Mouse (Mus musculus) embryonic stem cell, embryonic (primary cell): ENCODE data around the gene Oard1.

Experiments
- CTCF ChIA-PET, 4 experiments: fragments of 300-600 bp in 2 of 4; fragments of 350-600 bp in 2 of 4; sonication (Branson Sonifier 250); formaldehyde crosslinking; loops; one replicate each; lab custom pipeline; 2022; ENCODE audit warnings: inconsistent platforms in 2 of 4; lab: Charles Lee
- POLR2A ChIA-PET, 4 experiments: fragments of 300-600 bp in 2 of 4; fragments of 350-600 bp in 2 of 4; sonication (Branson Sonifier 250); formaldehyde crosslinking; loops; one replicate each; lab custom pipeline; 2022; ENCODE audit warnings: antibody characterized with exemption in 4 of 4, inconsistent platforms in 1 of 4; lab: Charles Lee

The Oard1 gene

DNA sequence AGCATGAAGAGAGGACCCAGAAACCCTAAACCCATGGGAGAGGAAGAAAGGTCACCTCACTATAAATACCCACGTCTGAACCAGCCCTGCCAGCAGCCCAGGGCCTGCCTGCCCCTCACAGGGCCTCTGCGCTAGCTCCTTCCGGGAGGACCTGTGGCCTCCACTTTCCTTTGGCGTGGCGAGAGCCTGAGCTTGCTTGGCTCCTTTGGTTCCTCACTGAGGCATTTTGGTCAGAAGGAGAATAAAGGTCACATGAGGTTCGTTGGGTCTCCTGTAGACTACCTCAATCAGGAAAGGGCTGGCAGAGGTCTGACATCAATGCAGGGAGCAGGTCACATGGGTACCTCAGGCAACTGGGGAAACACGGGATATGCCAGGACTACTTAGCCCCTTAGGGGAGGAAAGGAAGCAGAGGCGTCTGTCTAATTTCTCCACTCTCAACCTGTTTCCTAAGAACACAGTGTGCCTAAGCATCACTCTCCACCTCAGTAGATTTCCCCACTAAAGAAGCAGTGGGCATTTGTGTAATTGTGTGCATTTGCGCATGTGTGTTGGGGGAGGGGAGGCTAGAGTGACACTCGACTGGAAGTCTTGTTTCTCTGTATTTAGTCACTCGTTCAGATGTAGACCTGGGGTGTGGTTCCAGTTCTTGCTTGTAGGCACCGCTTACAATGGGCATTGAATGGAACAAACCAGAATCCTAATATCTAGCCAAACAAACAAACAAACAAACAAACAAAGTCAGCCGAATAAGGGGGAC, 17.4 kb downstream of the Oard1 start:
- ChIA-PET CTCF (interaction anchor here in 1 of 4 experiments (1.1 to 2.1 kb wide), 2 partner anchors 9 to 40 kb away, joined by 3 to 9 read pairs; no protein-coding TSS in a partner anchor), POLR2A (interaction anchor here (0.5 to 6.1 kb wide), 18 partner anchors 9 to 395 kb away, joined by 3 to 45 read pairs (median 3); partner anchors contain the start of genes Nfya (in 3 of the 4) and Oard1 (in 3 of the 4))

DNA sequence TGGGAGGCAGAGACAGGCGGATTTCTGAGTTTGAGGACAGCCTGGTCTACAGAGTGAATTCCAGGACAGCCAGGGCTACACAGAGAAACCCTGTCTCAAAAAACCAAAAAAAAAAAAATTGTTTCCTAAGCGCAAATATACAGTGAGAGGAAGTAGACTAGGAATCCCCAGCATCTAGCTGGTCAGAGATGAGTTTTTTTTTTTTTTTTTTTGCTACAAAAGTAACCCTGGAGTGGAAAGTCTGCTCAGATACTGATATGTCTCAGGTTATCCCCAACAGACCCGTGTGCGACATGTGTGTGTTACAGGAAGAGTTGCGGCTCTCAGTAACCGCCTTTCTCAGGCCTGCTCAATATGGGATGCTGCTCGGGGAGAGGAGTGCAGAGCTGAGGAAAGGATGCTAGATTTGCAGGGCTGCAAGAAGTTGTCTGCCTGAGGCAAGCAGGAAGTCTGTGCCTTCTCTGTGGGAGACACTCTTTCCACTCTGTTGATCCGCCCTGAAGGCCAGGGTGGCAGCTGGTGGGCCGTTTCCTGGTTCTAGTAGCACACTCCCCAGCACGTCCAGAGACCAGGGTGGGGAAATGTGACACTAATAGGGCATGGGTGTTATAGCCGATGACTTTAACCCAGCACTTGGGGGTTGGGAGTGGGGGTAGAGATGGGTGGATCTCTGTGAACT, 18.2 kb downstream of the Oard1 start:
- CTCF ChIA-PET, result interaction anchor here in 2 of 4 experiments (0.6 to 1.0 kb wide), 4 partner anchors 16 to 1471 kb away, joined by 3 to 11 read pairs (median 3); no protein-coding TSS in a partner anchor

GRCm38 (mm10) chr17:48430394-48430793, 20.6 kb downstream of the Oard1 start:
- ChIA-PET POLR2A (interaction anchor here in 3 of 4 experiments (0.7 to 2.4 kb wide), 8 partner anchors 9 to 537 kb away, joined by 3 to 9 read pairs (median 4); partner anchors contain the start of gene Tspo2 (in 1 of the 3)), CTCF (interaction anchor here in 1 of 4 experiments (0.6 kb wide), 1 partner anchor 526 kb away, joined by 5 read pairs; no protein-coding TSS in a partner anchor)

More for the DNA sequence above, 18.2 kb downstream of the Oard1 start:
- POLR2A ChIA-PET, result interaction anchor here in 3 of 4 experiments (0.6 to 3.8 kb wide), 13 partner anchors 9 to 188 kb away, joined by 3 to 22 read pairs (median 4); partner anchors contain the start of genes Nfya (in 2 of the 3), Oard1 (in 2 of the 3), Tspo2 (in 1 of the 3) and Unc5cl (in 1 of the 3)

GRCm38 (mm10) chr17:48431054-48431453, 21.2 kb downstream of the Oard1 start:
- ChIA-PET POLR2A (interaction anchor here in 3 of 4 experiments (0.9 to 2.4 kb wide), 7 partner anchors 9 to 537 kb away, joined by 4 to 9 read pairs (median 5); partner anchors contain the start of gene Tspo2 (in 1 of the 3)), CTCF (interaction anchor here in 1 of 4 experiments (4.4 kb wide), 1 partner anchor 37 kb away, joined by 10 read pairs; no protein-coding TSS in a partner anchor)

GRCm38 (mm10) chr17:48432158-48432980, 22.6 kb downstream of the Oard1 start, which contains the start of gene Apobec2:
TSS of gene Apobec2 (minus strand) at chr17:48432930.
- CTCF ChIA-PET, result interaction anchor here in 3 of 4 experiments (0.6 to 4.4 kb wide), 6 partner anchors 21 to 1765 kb away, joined by 3 to 10 read pairs (median 4); partner anchors contain the start of gene Unc5cl (in 1 of the 3)
- POLR2A ChIA-PET, result interaction anchor here in 3 of 4 experiments (0.6 to 4.1 kb wide), 17 partner anchors 9 to 1540 kb away, joined by 3 to 26 read pairs (median 4); partner anchors contain the start of genes Nfya (in 1 of the 3) and Oard1 (in 1 of the 3)

DNA sequence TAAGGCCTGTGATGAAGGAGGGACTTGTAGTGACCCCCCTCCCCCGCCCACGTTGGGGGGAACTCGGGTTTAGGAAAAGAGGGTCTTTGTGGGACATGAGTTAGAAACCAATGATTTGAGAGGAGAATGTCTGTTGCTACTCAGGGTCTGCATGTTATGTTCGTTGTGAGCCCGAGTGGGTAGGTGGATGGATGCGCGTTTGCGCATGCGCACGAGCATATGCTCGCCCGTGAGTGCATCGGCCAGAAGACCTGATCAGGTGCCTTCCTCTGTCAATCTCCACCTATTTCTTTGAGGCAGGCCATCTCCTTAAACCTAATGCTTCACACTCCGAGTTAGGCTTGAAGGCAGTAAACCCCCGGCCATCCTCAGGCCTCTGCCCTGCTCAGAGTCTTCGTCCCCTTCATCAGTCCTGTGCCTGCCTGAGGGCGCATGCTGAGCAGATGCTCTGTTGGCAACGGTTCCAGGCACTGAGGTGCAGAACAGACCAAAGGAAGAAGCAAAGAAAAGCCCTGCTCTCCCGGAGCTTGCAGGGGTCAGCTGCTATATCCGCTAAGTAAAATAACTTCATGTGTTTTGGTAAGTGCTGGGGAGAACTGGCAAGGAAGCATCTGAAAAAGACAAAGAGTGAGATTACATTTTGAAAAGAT, 23.3 kb downstream of the Oard1 start:
- ChIA-PET CTCF (interaction anchor here in 3 of 4 experiments (0.6 to 4.4 kb wide), 13 partner anchors 12 to 1766 kb away, joined by 3 to 24 read pairs (median 5); partner anchors contain the start of genes Nfya (in 1 of the 3), Oard1 (in 1 of the 3), Tspo2 (in 1 of the 3) and Unc5cl (in 1 of the 3)), POLR2A (interaction anchor here in 3 of 4 experiments (0.6 to 4.1 kb wide), 18 partner anchors 8 to 1541 kb away, joined by 3 to 26 read pairs (median 4); partner anchors contain the start of genes Nfya (in 1 of the 3), Oard1 (in 1 of the 3) and Tspo2 (in 1 of the 3))

DNA sequence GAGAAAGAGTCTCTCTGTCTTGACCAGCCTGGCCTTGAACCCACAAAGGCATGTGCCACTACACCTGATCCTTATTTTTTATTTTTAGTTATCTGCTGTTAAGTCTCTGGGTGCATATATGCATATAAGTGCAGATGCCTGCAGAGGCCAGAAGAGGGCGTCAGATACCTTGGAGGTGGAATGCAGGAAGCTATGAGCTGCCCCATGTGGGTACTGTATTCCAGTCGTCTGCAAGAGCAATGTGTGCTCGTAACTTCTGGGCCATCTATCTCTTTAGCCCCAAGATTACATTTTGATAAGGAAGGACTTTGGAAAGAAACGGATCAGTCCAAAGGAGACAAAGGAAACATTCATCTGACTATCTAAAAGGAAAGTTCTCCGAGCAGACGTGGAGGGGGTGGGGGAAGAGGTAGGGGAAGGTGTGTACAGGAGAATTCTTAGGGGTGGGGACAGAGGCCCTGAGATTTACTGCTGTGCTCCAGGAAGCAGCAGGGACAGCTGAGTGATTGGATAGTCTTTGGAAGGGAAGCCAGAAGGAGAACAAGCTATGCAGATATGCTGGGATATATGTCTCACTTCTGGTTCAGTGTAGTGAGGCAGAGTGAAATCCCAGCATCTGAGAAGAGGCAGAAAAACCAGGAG, 24.0 kb downstream of the Oard1 start:
- POLR2A ChIA-PET, result interaction anchor here in 2 of 4 experiments (0.6 to 4.1 kb wide), 16 partner anchors 10 to 678 kb away, joined by 3 to 26 read pairs (median 6); partner anchors contain the start of genes Nfya (in 2 of the 2), Oard1 (in 2 of the 2), Tspo2 (in 2 of the 2) and Unc5cl (in 1 of the 2)
- CTCF ChIA-PET, result interaction anchor here in 3 of 4 experiments (0.6 to 4.4 kb wide), 17 partner anchors 9 to 498 kb away, joined by 3 to 24 read pairs (median 5); partner anchors contain the start of genes Lrfn2 (in 1 of the 3), Nfya (in 1 of the 3), Oard1 (in 1 of the 3) and Tspo2 (in 1 of the 3)

- ChIA-PET POLR2A (interaction anchor here in 3 of 4 experiments (0.7 to 4.1 kb wide), 17 partner anchors 9 to 56 kb away, joined by 3 to 26 read pairs (median 6); partner anchors contain the start of genes Tspo2 (in 2 of the 3) and Unc5cl (in 1 of the 3)), CTCF (interaction anchor here in 3 of 4 experiments (0.9 to 4.4 kb wide), 11 partner anchors 9 to 333 kb away, joined by 3 to 24 read pairs (median 6); partner anchors contain the start of genes Nfya (in 1 of the 3) and Oard1 (in 1 of the 3))
Measured at GRCm38 (mm10) chr17:48434479-48434878, 24.7 kb downstream of the Oard1 start.

- CTCF ChIA-PET, result interaction anchor here in 1 of 4 experiments (1.5 kb wide), 1 partner anchor 10 kb away, joined by 9 read pairs; no protein-coding TSS in a partner anchor
- POLR2A ChIA-PET, result interaction anchor here in 2 of 4 experiments (0.7 to 2.6 kb wide), 14 partner anchors 9 to 161 kb away, joined by 3 to 22 read pairs (median 4); partner anchors contain the start of genes Tspo2 (in 1 of the 2) and Unc5cl (in 1 of the 2)
Measured at GRCm38 (mm10) chr17:48436487-48436886, 26.7 kb downstream of the Oard1 start.

- CTCF ChIA-PET, result interaction anchor here in 1 of 4 experiments (1.5 kb wide), 1 partner anchor 11 kb away, joined by 9 read pairs; no protein-coding TSS in a partner anchor
- POLR2A ChIA-PET, result interaction anchor here in 2 of 4 experiments (1.0 to 2.6 kb wide), 9 partner anchors 9 to 162 kb away, joined by 3 to 22 read pairs (median 4); partner anchors contain the start of genes Tspo2 (in 1 of the 2) and Unc5cl (in 1 of the 2)
Measured at GRCm38 (mm10) chr17:48437421-48437911, 27.7 kb downstream of the Oard1 start.

DNA sequence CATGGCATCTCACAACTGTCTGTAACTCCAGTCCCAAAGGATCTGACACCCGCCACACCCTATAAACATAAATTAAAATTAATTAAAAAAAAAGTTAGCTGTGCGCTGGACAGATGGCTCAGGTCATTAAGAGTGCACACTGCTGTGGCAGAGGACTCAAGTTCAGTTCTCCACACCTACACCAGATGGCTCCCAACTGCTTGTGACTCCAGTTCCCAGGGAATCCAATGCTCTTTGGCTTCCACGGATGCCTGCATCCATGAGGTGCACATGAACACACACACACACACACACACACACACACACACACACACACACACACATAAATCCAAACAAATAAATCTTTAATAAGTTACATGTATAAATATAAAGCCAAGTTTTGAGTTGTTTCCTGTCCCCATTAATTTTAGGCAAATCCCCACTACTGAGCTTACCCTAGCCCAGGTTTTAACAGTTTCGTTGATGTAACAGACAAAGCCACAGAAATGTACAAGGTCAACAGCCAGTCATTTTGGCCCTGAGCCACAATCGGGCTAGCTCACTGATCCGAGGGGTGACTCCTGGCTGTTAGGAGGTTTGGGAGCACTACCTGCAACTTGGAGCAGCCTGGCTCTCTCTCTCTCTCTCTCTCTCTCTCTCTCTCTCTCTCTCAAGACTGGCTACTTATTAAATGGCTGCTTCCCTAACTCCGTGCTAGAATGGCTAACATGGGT, 33.1 kb downstream of the Oard1 start:
- CTCF ChIA-PET, result interaction anchor here in 3 of 4 experiments (0.6 to 2.8 kb wide), 18 partner anchors 9 to 650 kb away, joined by 3 to 14 read pairs (median 4); partner anchors contain the start of gene Unc5cl (in 2 of the 3)
- POLR2A ChIA-PET, result interaction anchor here (0.6 to 2.8 kb wide), 29 partner anchors 9 to 208 kb away, joined by 3 to 26 read pairs (median 4); partner anchors contain the start of genes Apobec2 (in 2 of the 4), Tspo2 (in 1 of the 4) and Unc5cl (in 1 of the 4)

DNA sequence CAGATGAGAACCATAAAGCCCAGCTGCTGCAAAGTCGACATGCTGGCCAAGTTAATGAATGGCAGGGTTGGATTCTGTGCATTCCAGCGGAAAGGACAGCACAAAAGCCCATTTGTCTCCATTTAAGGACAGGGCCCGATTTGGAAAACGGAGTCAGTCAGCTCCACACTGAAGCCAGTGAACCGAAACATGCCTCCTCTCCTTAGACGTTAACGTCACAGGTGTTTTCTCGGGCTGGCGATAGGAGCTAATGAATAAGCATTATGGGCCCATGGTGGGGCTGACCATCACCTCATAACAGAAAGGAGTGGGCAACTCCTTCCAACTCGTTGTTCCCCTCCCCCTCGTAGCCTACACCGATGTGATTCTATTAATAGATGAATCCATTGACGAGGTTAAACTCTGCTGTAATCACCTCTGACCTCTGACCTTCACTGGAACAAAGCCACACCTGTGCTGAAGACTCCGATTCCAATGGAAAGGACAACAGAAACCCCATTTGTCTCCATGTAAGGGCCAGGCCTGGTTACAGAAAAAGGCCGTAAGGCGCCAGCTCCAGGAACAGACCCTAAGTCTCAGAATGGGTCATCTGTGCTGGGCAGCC, 33.8 kb downstream of the Oard1 start:
- ChIA-PET POLR2A (interaction anchor here (0.6 to 2.8 kb wide), 23 partner anchors 8 to 207 kb away, joined by 3 to 26 read pairs (median 4); partner anchors contain the start of genes Apobec2 (in 2 of the 4), Tspo2 (in 1 of the 4) and Unc5cl (in 1 of the 4)), CTCF (interaction anchor here (0.5 to 2.8 kb wide), 19 partner anchors 9 to 651 kb away, joined by 3 to 14 read pairs (median 4); partner anchors contain the start of gene Unc5cl (in 2 of the 4))

DNA sequence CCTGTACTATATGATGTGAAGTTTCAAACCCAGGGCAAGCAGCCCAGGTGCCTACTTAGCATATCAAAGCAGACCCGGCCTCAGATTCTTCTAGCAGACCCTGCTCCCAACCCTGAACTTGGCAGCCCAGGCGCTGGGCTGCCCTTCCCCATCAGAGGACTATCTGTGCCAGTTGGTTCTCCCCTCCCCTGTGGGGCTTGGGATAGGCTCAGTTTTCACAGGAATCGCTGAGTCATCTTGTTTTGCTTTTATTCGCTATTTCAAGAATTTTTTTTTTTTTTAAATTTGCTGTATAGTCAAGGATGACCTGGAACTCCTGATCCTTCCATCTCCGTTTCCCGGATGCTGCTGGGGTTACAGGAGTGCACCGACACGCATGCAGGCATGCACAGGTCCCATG, 37.9 kb downstream of the Oard1 start:
- POLR2A ChIA-PET, result interaction anchor here in 2 of 4 experiments (0.6 to 2.7 kb wide), 6 partner anchors 11 to 569 kb away, joined by 3 to 6 read pairs (median 4); partner anchors contain the start of genes Apobec2 (in 1 of the 2), Nfya (in 1 of the 2) and Oard1 (in 1 of the 2)
- CTCF ChIA-PET, result interaction anchor here in 1 of 4 experiments (0.6 kb wide), 1 partner anchor 145 kb away, joined by 3 read pairs; no protein-coding TSS in a partner anchor
